Mouse (Mus musculus) 416B (cell line): ENCODE measurements at regions not wholly inside any gene's neighbourhood (a gene's known extent, or its start where the extent isn't known, plus 50 kb on each side); places are given as distances from the start of the nearest gene placed in this dataset.
A peak's percentile ranks its signal among the peaks of the same experiment; 100 is the strongest.

Source experiments
- DNase-seq: peaks from one replicate; pipeline ENCODE4 v3.0.0; 2011; ENCODE audit warnings: low read depth

DNA sequence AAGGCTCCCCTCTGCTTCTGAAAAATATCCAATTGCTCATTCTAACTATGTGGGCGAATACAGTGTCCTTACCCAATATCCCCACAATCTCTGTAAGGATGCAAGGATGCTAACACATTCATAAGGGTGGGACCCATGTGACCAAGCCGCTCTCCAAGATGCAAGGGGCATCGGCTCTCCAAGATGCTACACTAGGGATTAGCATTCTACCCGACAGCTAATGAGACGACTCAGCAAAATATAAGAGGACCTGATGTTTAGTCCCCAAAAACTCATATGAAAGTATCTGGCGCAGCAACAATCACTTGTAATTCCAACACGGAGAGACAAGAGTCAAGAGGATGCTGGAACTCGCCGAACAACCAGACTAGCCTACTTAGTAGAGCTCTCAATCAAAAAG lies 299.6 kb upstream of the Jmjd1c start:
- no peak for DNase-seq

DNA sequence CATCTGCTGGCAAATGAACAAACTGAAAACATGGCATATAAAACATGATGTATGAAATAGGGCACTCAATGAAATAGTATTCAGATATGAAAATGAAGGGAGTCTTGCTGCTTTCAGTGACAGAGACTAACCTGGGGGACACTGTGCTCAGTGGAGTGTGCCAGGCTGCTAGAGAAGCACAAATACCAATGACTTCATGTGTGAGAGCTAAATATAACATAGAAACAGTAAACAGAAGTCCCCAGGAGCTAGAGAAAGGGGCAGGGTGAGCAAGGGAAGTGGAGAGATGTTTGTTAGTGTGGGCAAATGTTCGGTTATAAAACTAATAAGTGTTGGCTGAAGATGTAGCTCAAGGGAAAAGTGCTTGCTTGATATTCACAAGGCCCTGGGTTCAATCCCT lies 293.2 kb upstream of the Jmjd1c start:
- DNase-seq, result no peak

DNA sequence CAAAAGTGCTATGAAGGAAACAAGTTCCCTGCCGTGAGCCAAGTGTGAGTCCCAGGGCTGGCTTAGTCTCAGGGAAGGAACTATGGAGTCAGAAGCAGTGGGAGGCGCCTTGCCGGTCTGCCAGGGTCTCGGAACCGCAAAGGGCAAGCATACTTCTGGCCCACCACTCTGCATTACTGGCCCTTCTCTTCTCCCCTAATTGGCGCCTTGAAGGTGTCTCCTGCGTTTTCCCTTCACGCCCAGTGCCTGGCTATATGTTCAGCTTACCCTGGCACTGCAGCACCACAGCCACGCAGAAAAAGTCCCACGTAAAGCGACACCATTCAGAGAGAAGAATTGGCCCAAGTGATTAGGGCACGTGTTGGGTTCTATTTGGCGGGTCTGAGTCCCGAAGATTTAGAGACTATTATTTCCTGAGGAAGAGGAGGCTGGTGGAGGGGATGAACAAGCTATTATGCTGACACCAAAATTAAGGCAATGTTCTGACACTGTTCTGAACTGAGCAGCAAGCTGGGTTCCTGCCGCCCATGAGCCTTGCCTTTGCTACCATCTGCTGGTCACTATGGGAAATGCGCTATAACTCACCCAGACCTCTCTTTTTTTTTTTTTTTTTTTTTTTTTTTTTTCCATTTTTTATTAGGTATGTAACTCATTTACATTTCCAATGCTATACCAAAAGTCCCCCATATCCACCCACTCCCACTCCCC lies 288.5 kb upstream of the Jmjd1c start:
- DNase-seq, result peak; percentile 65

DNA sequence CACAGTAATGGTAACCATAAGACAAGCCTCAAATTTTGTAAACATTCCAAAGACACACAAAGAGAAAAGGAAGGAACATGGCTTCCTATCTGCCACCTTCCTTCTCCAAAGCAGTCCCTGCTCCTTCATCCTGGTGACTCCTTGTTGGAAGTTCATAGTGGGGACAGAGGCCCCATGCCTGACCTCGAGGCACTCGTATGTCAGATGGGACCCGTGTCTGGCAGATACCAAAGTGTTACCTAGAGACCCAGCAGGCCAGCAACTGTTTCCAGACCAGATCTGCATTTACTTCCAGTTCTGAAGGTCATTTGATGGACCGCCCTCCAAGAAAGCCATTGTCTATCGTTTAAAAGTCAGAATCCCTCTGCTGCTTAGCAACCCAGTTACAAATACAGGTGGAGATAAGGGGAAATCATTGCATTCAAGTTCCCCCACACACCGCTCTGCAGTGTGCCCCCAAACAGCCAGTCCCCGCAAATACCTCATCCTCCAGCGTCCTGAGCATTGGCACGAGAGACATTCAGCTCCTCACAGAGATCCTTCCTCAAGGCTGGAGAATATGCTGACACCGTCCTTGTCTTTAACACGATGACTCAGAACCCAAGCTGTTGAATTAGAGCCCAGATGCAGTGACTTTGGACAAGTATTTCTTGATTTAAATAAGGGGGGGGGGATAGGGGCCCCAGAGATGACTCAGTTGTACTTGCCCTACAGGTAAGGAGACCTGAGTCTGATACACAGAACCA lies 283.2 kb upstream of the Jmjd1c start:
- DNase-seq, result no peak

DNA sequence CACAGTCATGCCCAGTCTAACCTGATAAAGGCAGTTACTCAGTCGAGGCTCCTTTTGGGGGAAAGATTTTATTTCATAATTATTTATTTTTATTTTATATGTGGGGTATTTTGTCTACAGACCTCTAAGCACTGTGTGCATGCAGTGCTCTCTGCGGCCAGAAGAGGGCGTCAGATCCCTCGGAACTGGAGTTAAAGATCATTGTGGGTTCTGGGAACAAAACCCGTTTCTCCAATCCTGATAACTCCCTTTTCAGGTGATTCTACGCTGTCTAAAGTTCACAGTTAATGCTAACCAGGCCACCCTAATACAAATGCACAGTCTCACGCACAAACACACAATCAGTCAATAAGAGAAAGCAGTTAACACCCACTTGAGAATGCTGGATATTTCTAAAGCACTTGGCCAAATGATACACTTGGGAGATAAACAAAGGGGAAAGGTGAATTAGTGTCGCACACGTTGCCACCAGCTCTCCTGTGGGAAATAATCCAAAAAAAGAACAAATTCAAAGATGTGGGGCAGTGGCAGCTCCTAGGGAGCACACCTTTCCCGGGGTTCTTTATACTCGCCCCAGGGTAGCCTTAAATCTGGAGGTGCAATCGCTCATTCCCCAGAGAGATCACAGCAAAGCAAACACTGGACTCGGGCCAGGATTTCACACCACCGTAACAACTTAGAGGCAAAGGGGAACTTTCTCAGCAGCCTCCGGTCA lies 281.9 kb upstream of the Jmjd1c start:
- no peak for DNase-seq

DNA sequence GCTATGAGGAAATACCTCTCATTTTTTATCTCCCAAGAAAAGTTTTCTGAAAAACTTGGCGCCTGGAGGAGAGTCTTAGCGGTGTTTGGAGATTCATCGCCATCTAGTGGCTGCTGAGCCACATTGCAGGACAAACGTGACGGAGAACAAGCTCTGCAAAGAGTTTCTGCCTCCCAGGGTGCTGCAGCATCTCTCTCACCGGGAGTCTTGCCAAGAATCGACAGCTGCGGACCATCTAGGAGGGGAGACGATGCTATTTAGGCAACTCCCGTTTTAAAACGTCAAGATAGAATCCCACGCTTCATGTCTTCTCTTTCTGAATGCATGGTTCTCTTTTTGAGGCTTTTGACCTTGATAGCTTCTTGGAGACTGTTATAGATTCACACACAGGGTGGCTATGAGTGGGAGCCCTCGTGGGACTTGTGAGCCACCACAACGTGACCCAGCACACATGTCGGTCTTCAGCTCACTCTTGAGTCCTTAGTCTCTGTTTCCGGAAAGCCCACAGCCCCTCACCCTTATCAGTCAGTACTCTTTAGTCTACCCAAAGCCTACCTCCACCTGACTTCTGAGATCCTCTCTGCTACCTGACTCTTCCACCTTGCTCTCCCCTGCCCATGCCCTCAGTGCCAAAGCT lies 281.2 kb upstream of the Jmjd1c start:
- peak; percentile 89 for DNase-seq

DNA sequence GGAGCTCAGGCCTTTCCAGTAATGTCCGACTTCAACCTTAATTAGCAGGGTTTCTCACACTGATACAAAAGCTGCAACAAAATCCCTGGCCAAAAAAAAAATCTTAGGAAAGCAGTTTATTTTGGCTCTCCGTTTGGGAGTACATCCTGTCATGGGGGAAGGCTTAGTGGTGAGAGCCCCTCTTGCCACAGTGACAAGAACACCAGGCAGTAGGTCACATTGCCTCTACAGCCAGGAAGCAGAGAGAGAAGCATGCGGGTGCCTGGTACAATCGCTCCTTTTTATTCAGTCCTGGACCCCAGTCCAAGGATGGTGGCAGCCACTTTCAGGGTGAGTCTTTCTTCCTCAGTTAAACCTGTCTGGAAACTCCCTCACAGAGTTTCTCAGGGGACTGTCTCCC lies 280.0 kb upstream of the Jmjd1c start:
- no peak for DNase-seq

DNA sequence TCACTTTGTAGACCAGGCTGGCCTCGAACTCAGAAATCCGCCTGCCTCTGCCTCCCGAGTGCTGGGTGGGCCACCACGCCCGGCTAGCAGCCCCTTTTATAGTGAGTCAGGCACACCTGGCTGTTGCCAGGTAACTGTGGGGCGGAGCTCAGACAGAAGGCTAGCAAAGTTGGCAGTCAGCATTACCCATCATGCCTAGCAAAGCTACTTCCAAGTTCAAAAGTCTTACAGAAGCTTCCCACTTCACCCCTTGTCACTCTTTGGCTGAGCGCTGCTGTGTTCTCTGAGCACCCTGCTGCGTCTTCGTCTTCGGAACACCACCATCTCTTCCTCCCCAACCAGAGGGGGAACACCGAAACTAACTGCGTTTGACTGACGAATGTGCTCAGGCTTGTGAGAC lies 279.1 kb upstream of the Jmjd1c start:
- DNase-seq, result no peak

DNA sequence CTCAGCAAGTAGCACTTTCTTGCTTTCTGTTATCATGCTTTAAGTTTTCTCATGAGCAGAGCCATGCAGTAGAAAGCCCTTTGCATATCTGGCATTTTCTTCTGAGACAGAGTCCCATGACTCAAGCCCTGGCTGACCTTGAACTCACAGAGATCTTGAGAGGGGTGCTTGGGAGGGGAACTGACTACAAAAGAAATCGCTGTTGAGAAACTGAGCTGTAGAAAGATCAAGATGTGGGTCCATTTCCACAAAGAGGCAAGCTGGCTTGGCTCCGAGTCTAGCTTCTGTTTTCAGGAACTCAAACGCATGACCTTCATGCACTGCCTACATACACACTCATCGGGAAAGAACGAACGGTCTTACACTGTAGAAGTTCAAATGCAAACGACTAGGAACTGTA lies 278.0 kb upstream of the Jmjd1c start:
- peak; percentile 40 for DNase-seq

DNA sequence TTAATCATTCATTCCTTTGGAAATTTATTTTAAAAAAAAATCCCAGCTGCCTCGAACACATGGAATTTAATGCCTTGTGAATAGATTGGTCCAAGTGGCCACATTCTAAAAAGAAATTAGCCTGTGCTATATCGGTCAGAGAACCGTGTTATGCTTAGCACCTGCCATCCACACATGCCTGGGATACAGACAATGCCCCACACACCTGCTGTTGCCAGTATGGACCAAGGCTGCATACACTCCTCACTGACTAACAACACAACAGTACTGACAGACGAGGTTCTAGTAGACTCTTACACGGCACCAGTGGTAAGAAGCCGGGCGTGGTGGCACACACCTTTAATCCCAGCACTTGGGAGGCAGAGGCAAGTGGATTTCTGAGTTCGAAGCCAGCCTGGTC lies 276.4 kb upstream of the Jmjd1c start:
- DNase-seq, result no peak

DNA sequence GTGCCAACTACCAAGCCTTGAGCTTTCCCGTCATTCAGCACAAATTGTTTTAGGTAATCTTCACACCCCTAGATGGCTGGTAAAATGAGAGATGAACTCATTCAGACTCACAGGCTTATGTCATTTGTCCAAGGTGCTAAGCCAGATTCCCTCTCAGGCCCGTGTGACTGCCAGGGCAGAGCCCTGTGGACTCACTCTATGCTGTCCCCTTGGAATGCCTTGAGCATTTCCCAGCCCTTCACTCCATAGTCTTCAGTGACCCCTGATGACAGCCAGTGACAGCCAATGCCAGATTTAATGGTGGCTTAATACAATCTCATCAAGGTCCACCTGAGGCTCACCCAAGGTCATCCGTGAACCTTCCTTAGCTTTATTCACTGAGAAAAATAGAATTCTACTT lies 270.2 kb upstream of the Jmjd1c start:
- DNase-seq, result no peak

DNA sequence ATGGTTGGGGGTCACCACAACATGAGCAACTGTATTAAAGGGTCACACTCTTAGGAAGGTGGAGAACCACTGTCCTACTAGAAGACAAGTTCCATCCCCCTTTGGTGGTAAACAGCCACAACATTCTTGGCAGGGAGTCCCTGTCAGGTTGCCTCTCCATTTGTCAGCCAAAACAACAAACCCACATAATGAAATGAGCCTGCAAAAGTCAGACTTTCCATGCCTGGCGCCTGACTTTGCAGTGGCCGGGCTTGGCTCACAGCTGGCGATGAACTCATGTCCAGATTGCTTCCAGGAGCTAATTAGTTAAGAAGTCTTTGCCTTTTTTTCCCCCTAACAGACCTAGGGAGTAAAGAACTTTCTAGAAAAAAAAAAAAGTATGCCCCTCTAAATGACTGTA lies 269.6 kb upstream of the Jmjd1c start:
- DNase-seq, result no peak

DNA sequence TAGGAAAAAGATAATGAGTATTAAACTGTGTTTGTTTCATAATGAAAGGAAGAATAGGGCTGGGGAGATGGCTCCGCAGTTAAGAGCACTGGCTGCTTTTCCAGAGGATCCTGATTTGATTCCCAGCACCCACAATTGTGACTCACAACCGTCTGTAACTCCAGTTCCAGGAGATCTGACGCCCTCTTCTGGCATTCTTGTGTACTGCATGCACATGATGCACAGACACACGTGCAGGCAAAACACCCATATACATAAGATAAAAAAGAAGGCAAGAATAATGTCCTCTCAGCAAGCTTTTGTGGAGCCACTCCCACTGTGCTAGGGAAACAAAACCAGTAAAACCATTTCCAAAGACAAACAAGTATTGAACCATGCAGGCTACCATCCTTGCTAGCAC lies 261.0 kb upstream of the Jmjd1c start:
- no peak for DNase-seq

DNA sequence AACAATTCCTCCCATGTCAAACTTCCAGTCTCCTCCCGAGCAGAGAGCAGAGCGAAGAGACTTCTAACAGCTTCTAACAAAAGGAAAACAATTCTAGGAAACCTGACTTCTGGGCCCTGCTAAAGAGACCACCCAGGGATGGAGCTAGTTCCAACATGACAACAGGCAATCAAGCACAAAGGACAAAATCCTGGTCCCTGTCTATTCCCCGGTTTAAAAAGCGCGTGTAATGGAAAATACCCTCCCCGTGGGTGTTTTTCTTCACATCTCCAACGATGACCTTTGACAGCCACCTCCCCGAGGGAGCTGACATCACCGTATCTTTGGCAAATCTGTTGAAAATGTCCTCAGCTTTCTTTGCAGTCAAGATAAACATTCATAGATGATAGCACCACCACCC lies 256.9 kb upstream of the Jmjd1c start:
- DNase-seq, result no peak

DNA sequence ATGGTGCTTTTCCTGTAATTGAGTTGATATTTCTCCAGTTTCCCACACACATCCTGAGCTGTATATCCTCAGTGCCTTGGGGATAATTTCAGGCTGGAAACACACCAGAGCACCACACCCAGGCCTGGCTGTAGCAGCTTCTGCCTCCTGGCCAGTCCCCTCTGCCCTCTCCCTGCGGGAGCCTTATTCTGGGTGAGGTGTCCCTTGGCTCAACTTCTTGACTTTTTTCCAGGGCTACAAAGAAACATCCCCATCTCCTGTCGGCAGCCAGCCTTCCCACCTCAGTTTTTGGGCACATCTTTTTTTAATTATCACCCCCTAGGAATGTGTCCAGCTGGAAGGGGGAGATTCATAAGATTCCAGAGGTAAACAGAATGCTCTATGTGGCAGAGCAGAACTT lies 252.7 kb upstream of the Jmjd1c start:
- DNase-seq, result no peak

DNA sequence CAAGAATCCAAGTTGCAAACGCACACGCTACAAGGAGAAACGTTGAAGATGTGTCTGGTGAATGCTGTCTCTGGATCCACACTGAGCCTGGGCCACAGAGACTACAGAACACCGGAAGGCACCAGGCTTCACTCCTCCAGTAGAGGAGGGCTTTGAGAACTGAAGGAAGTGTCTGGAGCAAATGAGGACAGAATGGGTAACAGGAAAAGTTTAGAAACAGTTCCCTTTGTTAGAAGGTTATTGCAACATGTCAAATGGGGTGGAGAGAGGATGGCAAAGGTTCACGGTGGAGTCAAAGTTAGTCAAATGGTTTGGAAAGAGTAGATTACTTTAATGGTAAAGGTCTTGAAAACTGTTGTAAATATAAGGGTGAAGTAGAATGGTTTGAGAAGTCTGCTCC lies 247.1 kb upstream of the Jmjd1c start:
- peak; percentile 19 for DNase-seq

DNA sequence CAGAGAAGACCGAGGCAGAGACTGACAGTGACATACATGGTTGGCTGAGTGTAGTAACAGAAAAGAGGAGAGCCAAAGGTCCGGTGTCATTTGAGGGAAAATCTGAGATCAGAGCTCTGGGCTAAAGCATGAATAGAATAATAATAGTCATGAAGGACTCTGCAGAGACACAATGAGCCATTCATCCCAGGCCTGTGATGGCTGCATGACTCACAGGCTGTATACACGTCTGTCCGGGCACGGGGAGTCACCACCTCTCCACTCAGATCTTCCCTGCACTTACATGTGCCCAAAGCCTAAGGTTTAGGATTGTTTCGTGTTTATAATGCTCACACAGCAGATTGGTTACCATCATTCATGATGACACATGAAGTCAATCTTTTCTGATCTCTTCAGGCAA lies 246.2 kb upstream of the Jmjd1c start:
- peak; percentile 15 for DNase-seq

DNA sequence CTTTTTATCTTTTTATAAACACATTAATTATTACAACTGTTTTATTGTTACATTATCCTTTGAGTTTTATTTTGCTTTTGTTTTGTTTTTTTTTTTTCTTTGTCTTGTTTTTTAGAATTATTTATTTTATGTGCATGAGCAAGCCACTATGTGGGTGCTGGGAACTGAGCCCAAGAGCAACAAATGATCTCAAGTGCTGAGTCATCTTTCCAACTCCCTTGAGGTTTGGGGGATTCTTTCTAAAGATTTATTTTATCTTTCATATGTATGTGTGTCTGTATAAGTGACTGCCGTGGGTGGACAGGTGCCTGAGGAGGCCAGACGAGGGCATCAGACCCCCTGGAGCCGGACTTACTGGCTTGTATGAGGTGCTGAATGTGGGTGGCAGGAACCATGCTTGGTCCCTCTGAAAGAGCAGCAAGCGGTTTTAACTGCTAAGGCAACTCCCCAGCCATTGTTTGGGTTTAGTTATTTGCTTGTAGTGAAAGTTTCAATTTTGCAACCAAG lies 244.9 kb upstream of the Jmjd1c start:
- DNase-seq, result peak; percentile 26

DNA sequence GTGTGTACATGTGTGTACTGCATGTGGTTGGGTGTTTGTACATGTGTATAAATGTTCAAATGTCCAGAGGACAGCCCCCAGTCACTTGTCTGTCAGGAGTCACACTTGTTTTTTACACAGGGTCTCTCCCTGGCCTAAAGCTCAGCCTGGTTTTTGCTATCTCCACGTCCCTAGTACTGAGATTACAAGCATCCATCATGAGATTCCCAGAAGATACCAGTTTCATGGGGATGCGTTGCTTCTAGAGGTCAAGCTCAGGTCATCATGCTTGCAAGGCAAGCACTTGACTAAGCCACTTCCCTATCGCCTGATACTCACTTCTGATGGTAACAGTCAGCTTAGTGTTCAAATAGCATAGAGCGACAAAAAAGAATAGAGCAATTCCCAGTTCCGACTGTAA lies 244.1 kb upstream of the Jmjd1c start:
- DNase-seq, result peak; percentile 17

DNA sequence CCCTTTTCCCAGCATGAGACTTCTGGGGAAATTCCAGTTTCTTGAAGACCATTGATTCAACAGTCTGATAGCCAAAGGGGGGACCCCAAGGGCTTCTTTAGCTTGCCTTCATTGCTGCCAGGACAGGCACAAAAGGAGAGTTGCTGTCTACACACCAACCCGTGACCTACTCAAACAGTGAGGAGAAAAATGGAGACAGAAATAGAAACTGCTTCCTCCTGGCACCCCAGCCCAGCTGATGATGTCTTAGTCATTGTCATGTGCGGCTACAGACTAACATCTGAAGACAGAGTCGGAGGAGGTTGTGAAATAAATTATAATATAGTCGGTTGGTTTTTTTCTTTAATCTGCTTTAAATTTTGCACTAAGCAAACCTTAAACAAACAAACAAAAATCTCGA lies 243.2 kb upstream of the Jmjd1c start:
- peak; percentile 84 for DNase-seq

DNA sequence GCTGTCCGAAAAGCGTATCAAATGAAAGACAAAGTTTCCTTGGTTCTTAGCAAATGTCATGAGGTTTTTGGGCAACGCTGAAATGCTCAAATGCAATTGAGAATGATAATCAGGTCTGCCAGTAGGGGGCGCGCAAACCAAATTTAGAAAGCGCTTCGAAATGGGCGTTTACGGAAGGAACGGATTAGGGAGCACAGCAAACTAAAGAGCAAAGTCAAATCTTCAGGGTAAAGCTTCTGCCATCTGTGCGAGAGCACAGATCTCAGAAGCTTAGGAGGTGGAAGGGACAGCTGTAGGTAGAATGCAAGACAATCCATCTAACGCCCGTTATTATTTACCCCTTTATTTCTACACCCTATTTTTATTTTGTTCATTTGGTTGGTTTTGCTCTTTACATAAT lies 242.7 kb upstream of the Jmjd1c start:
- peak; percentile 91 for DNase-seq

DNA sequence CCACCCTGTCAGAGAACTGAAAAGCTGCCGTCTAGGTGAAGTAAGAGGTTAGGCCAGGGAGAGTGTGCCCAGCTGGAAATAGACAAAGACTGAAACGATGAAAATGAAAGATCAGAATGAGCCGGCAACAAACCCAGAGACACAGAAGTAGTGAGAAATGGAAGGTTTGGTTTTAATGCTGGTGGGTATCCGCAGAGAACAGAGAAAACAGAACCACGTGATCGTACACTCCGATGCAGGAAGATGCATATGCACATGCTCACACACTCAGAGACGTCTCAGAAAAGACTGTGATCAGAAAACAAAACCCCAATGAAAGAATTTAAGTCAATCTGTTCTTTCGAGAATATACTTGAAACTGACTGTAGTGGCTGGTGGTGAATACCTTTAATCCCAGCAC lies 241.0 kb upstream of the Jmjd1c start:
- DNase-seq, result no peak

DNA sequence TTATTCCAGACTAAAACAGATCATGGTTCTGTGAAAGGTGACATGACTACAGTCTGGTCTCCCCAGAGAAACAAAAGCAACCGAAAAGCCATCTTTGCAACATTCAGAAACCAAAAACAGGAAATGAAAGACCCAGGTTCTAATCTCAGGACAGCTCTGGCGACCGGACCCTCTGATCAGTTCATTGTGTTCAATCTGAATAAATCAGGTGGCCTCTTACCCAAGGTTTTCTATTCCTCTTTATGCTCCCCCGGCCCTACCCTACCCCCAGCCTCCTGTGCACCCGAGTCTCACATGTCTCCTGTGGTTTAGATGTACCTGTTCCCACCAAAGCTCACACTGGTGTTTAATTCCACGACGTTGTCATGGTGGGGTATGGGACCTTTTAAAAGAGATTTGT lies 238.6 kb upstream of the Jmjd1c start:
- DNase-seq, result no peak
